Mouse (Mus musculus): ENCODE measurements around the gene Ppp1r15a.

GRCm38 (mm10) chr7:45494548-45494947, 31.5 kb downstream of the Ppp1r15a start:
- TF ChIP-seq BHLHE40 (IDR thresholded peaks at IDR 0.05; ENCODE audit: low read depth, low read length): no peak
- no peak for TF ChIP-seq POLR2A (IDR thresholded peaks at IDR 0.05; ENCODE audit: low read depth, low read length)
- no peak for TF ChIP-seq MYC (IDR thresholded peaks at IDR 0.05; ENCODE audit: low read depth, low read length)
- no peak for TF ChIP-seq CTCF (conservative IDR thresholded peaks at IDR 0.05 in 1 of 2, IDR thresholded peaks at IDR 0.05 in 1 of 2; ENCODE audit: low read depth in 2 of 2, low read length in 2 of 2)

All from CH12.LX (cell line).